Mouse (Mus musculus) limb, embryonic 10.5 days (tissue): Measurements from ENCODE around the gene Gtf3c5. TPM values are rescaled to one million over a fixed set of nuclear protein-coding genes. Genes with fewer than 3 reads are reported as not detected.
A peak's percentile ranks its signal among the peaks of the same experiment; 100 is the strongest.

Experiments used
- DNase-seq: peaks from one replicate; pipeline ENCODE4 v3.0.0-alpha.2; 2017; ENCODE audit warnings: low spot score
- H3K27ac ChIP-seq: fragments of 300-500 bp; sonication (generic); 2 replicates; pipeline ENCODE4 v1.5.1; 2016; ENCODE audit warnings: mild to moderate bottlenecking
- H3K27me3 ChIP-seq: fragments of 300-500 bp; sonication (generic); 2 replicates; pipeline ENCODE4 v1.6.1; 2016; ENCODE audit warnings: low read depth, mild to moderate bottlenecking; ENCODE audit not compliant: poor library complexity, severe bottlenecking
- H3K36me3 ChIP-seq: fragments of 300-500 bp; sonication (generic); 2 replicates; pipeline ENCODE4 v1.6.1; 2016; ENCODE audit warnings: mild to moderate bottlenecking, moderate library complexity
- H3K4me1 ChIP-seq: fragments of 300-500 bp; sonication (generic); 2 replicates; pipeline ENCODE4 v1.6.1; 2016
- H3K4me3 ChIP-seq: fragments of 300-500 bp; sonication (generic); 2 replicates; pipeline ENCODE4 v1.5.1; 2016; ENCODE audit warnings: mild to moderate bottlenecking, moderate library complexity
- H3K9me3 ChIP-seq: fragments of 300-500 bp; sonication (generic); replicated peaks from 2 replicates; pipeline ENCODE4 v1.6.1; 2016; ENCODE audit warnings: mild to moderate bottlenecking
- WGBS: fragments of 180-500 bp; shearing (Covaris S2); methylation state at CpG from one replicate; pipeline ENCODE4 v1.1.7; 2016; 5-methylcytosine and 5-hydroxymethylcytosine counted together
- polyA plus RNA-seq: library from polyadenylated mRNA; unstranded; fragments of >200 nt; fragmentation: Nextera tagmentation; extraction: Ambion mirVana; gene quantifications from 2 replicates; pipeline ENCODE4 v1.2.1, GENCODE M21; 2016

Gene Gtf3c5
- 69.9 and 71.6 TPM in 2 replicates for polyA plus RNA-seq

DNA sequence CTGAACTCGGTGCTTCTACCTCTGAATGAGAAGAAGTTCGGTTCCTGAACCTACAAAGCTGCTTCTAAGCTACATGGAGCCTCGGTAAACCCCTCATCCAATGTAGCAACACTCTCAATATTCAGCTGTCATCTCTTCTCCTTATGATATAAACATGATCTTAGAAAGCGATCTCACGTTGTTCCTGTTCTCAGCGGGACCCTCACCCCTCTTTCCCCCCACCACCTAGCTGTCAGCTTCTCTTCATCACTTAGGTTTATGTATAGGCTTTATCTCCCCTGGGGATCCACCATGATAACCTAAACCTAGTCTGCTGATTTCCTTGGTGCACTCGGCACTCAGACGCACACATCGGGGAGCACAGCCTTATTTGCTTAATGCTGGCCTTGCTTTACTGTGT is at the start of gene Gtf3c5:
TSS of gene Gtf3c5 (minus strand) at position 101 of the 400 bp plus-strand sequence.
- Histone ChIP-seq H3K36me3 (peaks cover 26% of the 10 kb centered on the region), H3K4me3 (peak within 1 kb of the TSS; percentile 83), H3K4me1 (peaks cover 20% of the 10 kb centered on the region), H3K27me3 (no peaks in the 10 kb centered on the region; the same call in 1 of the 2 replicates), H3K27ac (peak within 1 kb of the TSS; percentile 96), H3K9me3 (no peaks in the 10 kb centered on the region)
- DNase-seq, result no peak
- 78% methylated on average over 9 of the region's 9 CpGs for WGBS

DNA sequence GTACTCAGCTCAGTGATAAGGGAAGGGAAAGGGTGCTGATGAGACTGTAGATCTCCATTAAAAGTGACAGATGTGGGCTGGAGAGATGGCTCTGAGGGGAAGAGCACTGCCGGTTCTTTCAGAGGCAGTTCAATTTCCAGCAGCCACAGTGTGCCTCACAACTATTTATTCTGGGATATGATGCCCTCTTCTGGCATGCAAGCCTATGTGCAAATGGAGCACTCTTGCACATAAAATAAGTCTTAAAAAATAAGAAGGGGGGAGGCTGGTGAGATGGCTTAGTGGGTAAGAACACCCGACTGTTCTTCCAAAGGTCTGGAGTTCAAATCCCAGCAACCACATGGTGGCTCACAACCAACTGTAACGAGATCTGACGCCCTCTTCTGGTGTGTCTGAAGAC is 49.6 kb upstream of the Gtf3c5 start:
- Histone ChIP-seq H3K4me3 (no peak overlapping the region), H3K4me1 (peaks cover 29% of the 10 kb centered on the region), H3K27ac (no peak overlapping the region), H3K9me3 (no peaks in the 10 kb centered on the region), H3K27me3 (peaks cover 11% of the 10 kb centered on the region; the same call in 1 of the 2 replicates), H3K36me3 (no peaks in the 10 kb centered on the region)
- 52% methylated on average over 4 of the region's 4 CpGs for WGBS
- no peak for DNase-seq

DNA sequence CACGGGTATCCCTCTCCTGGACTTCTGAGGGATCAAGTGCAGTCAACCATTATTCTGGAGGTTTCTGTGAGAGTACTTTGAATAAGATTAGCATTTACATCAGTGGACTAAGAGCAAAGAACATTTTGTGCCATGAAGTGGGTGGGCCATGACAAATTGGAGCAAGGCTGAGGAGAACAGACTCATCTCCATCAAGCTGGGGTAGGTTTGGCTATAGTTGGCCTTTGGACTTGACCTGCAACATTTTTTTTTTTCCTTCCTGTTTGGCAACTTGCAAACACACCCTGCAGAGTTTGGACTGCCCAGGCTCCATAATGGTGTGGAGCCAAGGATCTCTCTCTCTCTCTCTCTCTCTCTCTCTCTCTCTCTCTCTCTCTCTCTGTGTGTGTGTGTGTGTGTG is 49.1 kb upstream of the Gtf3c5 start:
- 77% methylated on average over 1 of the region's 1 CpGs for WGBS
- Histone ChIP-seq H3K4me3 (no peak overlapping the region), H3K27ac (no peak overlapping the region), H3K27me3 (peaks cover 6% of the 10 kb centered on the region; the same call in 1 of the 2 replicates), H3K36me3 (no peaks in the 10 kb centered on the region), H3K9me3 (no peaks in the 10 kb centered on the region), H3K4me1 (peaks cover 26% of the 10 kb centered on the region)
- no peak for DNase-seq

DNA sequence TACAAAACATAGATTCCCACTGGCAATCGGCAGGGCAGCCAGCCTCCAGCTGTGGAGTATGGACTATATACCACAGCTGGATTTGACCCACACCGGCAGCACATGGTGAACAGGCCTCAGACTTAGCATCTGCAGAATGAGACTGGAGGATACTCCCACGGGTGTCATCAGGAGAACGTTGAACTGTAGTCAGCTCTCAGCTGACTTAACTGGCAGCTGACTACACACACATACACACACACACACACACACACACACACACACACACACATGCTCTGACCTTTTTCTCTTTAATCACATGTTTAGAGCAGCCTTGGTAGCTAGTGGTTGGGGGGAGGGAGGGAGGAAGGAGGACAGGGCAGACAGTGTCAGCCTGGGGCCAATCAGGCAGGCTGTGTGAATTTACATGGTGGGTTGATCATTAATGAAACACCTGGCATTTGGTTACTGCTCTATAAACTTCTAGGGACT is 46.4 kb upstream of the Gtf3c5 start:
- no peak for DNase-seq
- Histone ChIP-seq H3K4me1 (peaks cover 21% of the 10 kb centered on the region), H3K27ac (no peak overlapping the region), H3K36me3 (no peaks in the 10 kb centered on the region), H3K4me3 (no peak overlapping the region), H3K9me3 (no peaks in the 10 kb centered on the region), H3K27me3 (no peaks in the 10 kb centered on the region)
- WGBS, result 43% methylated on average over 4 of the region's 4 CpGs

DNA sequence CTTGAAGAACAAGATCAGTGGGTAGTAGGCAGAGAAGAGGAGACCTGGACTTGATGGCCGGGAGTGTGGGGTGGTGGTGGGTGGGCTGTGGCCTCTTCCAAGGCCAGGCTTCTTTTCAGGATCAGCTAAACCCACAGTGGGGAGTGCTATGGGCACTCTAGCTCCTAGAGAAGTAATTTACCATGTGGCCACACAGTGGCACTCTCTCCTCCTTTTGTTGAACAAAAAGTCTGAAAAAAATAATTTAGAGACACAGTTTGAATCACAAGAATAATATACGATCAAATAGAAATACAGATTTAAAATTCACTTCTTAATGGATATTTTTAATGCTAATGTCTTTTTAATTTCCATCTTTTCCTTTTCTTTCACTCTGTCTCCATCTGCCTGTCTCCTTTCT is 44.5 kb upstream of the Gtf3c5 start:
- no peaks in the 10 kb centered on the region for H3K9me3 ChIP-seq
- DNase-seq, result no peak
- H3K4me1 ChIP-seq, result peaks cover 21% of the 10 kb centered on the region
- H3K4me3 ChIP-seq, result no peak overlapping the region
- H3K27me3 ChIP-seq, result peaks cover 3% of the 10 kb centered on the region
- 78% methylated on average over 2 of the region's 2 CpGs for WGBS
- H3K27ac ChIP-seq, result no peak overlapping the region
- H3K36me3 ChIP-seq, result no peaks in the 10 kb centered on the region

DNA sequence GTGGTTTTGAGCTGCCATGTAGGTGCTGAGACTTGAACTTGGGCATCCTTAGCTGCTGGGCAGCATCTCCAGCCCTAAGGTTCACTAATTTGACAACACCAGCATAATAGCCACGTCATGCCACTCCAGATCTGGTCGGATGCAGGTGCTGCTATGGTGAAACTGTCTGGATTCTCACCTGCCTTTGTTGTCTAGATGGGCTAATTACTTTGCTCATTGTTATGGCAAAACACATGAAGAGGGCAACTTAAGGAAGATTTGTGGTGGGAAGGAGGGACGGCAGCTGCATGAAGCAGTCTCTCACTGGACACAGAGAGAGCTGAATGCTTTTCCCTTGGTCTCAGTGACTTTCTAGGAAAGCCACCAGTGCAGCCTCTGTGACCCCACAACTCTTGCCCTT is 42.5 kb upstream of the Gtf3c5 start:
- Histone ChIP-seq H3K36me3 (no peaks in the 10 kb centered on the region), H3K4me3 (no peak overlapping the region), H3K27me3 (peaks cover 23% of the 10 kb centered on the region), H3K9me3 (no peaks in the 10 kb centered on the region), H3K4me1 (peaks cover 28% of the 10 kb centered on the region), H3K27ac (no peak overlapping the region)
- 81% methylated on average over 3 of the region's 3 CpGs for WGBS
- DNase-seq, result no peak

DNA sequence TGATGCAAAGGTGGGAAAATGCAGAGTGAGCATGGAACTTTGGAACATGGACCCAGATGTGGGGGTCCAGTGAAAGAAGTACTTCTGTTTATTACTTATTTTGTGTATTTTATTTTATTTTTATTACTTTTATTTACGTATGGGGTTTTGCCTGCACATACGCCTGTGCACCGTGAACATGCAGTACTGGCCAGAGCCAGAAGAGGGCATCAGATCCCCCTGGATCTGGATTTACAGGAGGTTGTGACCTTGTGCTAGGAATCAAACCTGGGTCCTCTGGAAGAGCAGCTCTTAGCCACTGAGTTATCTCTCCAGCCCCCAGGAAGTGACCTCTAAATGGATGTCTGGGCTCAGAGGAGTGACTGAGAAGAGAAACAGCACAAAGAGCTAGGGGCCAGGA is 41.3 kb upstream of the Gtf3c5 start:
- WGBS, result 94% methylated on average over 3 of the region's 3 CpGs
- H3K27me3 ChIP-seq, result peaks cover 34% of the 10 kb centered on the region
- H3K27ac ChIP-seq, result no peak overlapping the region
- H3K4me1 ChIP-seq, result peaks cover 17% of the 10 kb centered on the region
- H3K4me3 ChIP-seq, result no peak overlapping the region
- H3K9me3 ChIP-seq, result no peaks in the 10 kb centered on the region
- no peak for DNase-seq
- no peaks in the 10 kb centered on the region for H3K36me3 ChIP-seq

DNA sequence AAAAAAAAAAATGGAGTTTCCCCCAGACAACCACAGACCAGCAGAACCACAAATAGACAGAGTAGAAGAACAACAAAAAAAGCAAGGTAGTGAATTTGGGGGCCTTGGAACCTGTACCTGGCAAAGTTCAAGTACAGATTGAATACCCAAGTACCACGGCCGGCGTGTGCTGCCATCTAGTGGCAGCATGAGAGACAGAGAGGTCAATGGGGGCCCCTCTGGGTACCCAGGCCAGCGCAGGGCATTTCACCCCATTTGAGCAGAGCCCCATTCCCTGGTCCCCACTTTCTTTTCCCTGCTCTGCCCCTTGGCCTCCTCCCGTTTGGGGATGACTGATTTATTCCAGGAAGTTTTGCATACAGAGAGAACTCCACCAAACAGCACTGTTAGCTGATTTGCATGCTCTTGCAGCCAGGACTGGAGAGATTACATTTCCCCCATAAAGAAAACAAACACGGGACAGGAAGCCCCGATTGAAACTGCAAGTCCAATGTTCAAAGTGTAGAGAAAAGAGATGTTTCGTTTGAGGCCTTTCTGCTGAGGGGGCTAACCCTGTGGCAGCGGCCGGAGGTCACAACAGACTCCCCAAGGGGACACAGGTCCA is 39.1 kb upstream of the Gtf3c5 start:
- H3K27me3 ChIP-seq, result peaks cover 41% of the 10 kb centered on the region
- 0 out of 2 replicates have a peak, but pooled peaks cover 7% of the 10 kb centered on the region for H3K4me1 ChIP-seq
- peak; percentile 67 for DNase-seq
- H3K27ac ChIP-seq, result no peak overlapping the region
- H3K4me3 ChIP-seq, result no peak overlapping the region
- no peaks in the 10 kb centered on the region for H3K36me3 ChIP-seq
- H3K9me3 ChIP-seq, result no peaks in the 10 kb centered on the region
- WGBS, result 22% methylated on average over 10 of the region's 10 CpGs

DNA sequence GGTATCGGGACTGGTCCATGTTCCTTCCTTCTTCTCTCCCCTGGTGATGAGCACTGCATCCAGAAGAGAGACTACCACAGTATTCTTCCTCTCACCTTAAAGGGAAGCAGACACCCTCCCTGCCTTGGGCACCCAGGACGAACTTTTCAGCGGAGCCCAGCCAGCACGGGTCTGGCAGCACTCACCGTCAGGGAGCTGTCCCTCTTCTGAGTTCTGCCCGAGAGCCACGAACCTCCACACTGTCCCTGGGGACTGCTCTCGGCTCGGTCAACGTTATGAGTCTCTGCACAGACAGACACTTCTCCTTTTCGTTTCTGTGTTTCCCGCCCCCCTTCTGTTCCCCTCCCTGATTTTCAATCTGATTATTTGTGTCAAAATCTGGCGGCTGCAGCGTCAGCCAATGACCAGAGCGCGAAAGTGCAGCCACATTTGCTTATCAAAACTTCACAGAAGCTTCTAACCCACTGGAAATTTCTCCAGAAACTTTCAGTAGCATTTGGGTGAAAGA is 38.2 kb upstream of the Gtf3c5 start, which contains the start of gene Gfi1b:
TSS of gene Gfi1b (minus strand) at position 319 of the 508 bp plus-strand sequence.
- peaks cover 41% of the 10 kb centered on the region for H3K27me3 ChIP-seq
- 8% methylated on average over 16 of the region's 16 CpGs for WGBS
- no peak within 1 kb of the TSS for H3K27ac ChIP-seq
- H3K36me3 ChIP-seq, result no peaks in the 10 kb centered on the region
- 0 out of 2 replicates have a peak, but pooled peaks cover 7% of the 10 kb centered on the region for H3K4me1 ChIP-seq
- no peaks in the 10 kb centered on the region for H3K9me3 ChIP-seq
- peak within 1 kb of the TSS; percentile 24 for H3K4me3 ChIP-seq
- no peak for DNase-seq

DNA sequence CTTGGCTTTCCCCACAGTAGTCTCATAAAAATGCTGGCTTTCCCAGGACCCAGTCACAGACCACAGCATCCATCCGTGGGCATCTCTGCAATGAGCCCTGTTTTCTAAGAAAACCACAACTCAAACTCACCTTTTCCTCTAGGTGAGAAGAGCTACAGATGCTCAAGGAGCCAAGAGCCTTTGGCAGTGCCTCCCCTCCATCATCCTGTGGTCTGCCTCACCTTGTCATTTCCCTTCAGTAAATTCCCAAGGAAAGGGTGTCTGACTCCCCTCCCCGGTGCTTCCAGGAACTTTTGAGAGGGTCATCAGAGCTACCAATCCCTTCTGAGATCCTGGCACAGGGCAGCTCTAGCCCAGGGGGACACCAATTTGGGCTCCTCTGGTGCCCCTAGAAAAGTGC is 37.6 kb upstream of the Gtf3c5 start:
- peaks cover 10% of the 10 kb centered on the region; the same call in 1 of the 2 replicates for H3K4me1 ChIP-seq
- H3K36me3 ChIP-seq, result no peaks in the 10 kb centered on the region
- peaks cover 41% of the 10 kb centered on the region for H3K27me3 ChIP-seq
- WGBS, result 17% methylated on average over 2 of the region's 2 CpGs
- no peak overlapping the region for H3K27ac ChIP-seq
- H3K4me3 ChIP-seq, result 0 out of 2 replicates have a peak overlapping the region, but pooled peaks have one; percentile 24
- H3K9me3 ChIP-seq, result no peaks in the 10 kb centered on the region
- no peak for DNase-seq

DNA sequence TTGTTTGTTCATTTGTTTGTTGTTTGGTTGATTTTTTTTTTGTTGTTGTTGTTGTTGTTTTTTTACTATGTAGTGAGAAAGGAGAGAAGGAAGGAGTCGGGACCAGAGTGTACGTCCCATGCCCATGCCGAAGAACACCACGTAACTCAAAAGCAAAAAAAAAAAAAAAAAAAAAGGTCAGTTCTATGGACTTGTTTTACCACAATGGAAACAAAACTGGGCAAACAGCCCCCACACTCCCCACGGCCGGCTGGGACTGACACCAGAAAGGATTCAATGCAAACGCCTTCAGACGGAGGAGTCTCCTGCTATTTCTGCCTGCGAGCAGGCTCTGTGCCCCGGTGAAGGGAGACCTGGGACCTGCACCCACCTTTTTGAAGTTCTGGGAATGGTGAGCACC is 37.0 kb upstream of the Gtf3c5 start:
- Histone ChIP-seq H3K4me1 (peaks cover 10% of the 10 kb centered on the region; the same call in 1 of the 2 replicates), H3K9me3 (no peaks in the 10 kb centered on the region), H3K36me3 (no peaks in the 10 kb centered on the region), H3K27me3 (peaks cover 41% of the 10 kb centered on the region), H3K4me3 (no peak overlapping the region), H3K27ac (no peak overlapping the region)
- 72% methylated on average over 10 of the region's 10 CpGs for WGBS
- DNase-seq, result no peak

DNA sequence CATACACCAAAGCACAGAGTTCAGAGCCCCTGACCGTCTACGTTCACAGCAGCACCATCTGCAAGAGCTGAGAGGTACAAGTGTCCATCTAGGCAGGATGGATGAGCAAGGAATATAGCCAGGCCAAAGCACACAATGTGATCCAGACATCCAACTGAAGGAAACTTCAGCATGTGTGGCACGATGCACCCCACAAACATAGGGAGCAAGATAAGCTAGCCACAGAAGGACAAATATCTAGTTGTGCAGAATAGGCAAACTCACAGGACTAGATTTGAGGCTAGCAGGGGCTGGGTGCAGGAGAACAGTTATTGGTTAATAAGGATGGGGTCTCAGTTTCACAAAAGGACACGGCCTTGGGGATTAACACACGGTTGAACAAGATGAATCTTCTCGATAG is 35.8 kb upstream of the Gtf3c5 start:
- DNase-seq, result no peak
- Histone ChIP-seq H3K4me3 (no peak overlapping the region), H3K27ac (no peak overlapping the region), H3K27me3 (peaks cover 50% of the 10 kb centered on the region), H3K36me3 (no peaks in the 10 kb centered on the region), H3K4me1 (peaks cover 10% of the 10 kb centered on the region; the same call in 1 of the 2 replicates), H3K9me3 (no peaks in the 10 kb centered on the region)
- WGBS, result 88% methylated on average over 6 of the region's 6 CpGs

DNA sequence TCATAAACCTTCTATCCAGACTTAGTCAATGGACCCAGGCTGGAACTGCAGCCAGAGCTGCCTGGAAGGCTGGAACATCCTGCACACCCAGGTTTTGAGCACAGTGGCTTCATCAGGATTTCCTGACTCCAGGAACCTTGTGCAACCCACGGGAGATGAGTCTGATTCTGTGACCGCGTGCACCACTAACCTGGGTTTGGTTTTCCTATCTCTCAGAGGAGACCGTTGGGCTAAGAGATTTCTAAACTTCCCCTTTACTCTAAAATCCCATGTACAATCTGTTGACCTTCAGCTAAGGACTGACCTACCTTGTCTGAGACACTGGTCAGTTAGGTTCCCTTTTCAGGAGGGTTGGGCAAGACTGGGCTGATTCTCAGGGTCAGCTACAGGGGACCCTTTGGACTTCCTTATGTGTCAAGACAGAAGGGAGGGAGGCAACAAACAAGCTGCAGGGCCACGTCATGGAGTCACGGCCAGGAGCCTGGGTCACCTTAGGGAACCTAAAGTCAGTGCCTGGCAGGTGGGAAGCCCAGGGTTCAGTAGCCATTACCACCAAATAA is 35.3 kb upstream of the Gtf3c5 start:
- Histone ChIP-seq H3K4me3 (no peak overlapping the region), H3K27me3 (peaks cover 50% of the 10 kb centered on the region), H3K27ac (no peak overlapping the region), H3K4me1 (peaks cover 10% of the 10 kb centered on the region; the same call in 1 of the 2 replicates), H3K9me3 (no peaks in the 10 kb centered on the region), H3K36me3 (no peaks in the 10 kb centered on the region)
- WGBS, result 85% methylated on average over 6 of the region's 6 CpGs
- no peak for DNase-seq
